Mouse (Mus musculus) ES-E14 (cell line): ENCODE measurements around the gene Hbp1.

ENCODE experiments used
- ZC3H11A ChIP-seq: IDR thresholded peaks from 2 replicates; pipeline ENCODE4 v1.6.1; 2012; ENCODE audit warnings: low read depth, mild to moderate bottlenecking, inconsistent platforms, low read length, borderline replicate concordance
- ZNF384 ChIP-seq: IDR thresholded peaks from 2 replicates; pipeline ENCODE4 v1.6.1; 2012; ENCODE audit warnings: low read depth, low read length, inconsistent platforms

- no peak for TF ChIP-seq ZC3H11A
- no peak for TF ChIP-seq ZNF384
Measured at GRCm38 (mm10) chr12:31882736-31883135, 67.6 kb downstream of the Hbp1 start.
